8 mouse cellular contexts compared by ENCODE assay signal in genomic region chr13:56703871-56704321, GRCm38 (mm10). TPM values are rescaled to one million over a fixed set of nuclear protein-coding genes. Genes with fewer than 3 reads are reported as not detected.
DNase-seq lines count a peak whose midpoint lies in the region; ATAC-seq and TF ChIP-seq lines count a peak whose summit lies in the region.

No protein-coding gene starts in this region.

- peak overlapping the region; percentile 62 for H3K27ac ChIP-seq in heart, adult 2 months
- peak overlapping the region; percentile 99 for H3K27ac ChIP-seq in hindbrain, embryonic 16.5 days (ENCODE audit: low read depth, low read length)
- H3K27ac ChIP-seq in lung, embryonic 16.5 days (ENCODE audit: low read length): peak overlapping the region; percentile 99

- H3K4me1 ChIP-seq in heart, adult 2 months (ENCODE audit: control insufficient read depth, insufficient read depth, low read length): peaks cover 17% of the 10 kb centered on the region
- H3K4me1 ChIP-seq in hindbrain, embryonic 16.5 days (ENCODE audit: control insufficient read depth, insufficient read depth, low read depth, low read length): peaks cover 40% of the 10 kb centered on the region
- peaks cover 29% of the 10 kb centered on the region for H3K4me1 ChIP-seq in lung, embryonic 16.5 days (replicated peaks; ENCODE audit: control insufficient read depth, insufficient read depth, low read length)

- intact Hi-C loops in heart, adult 2 months (cut with DNase I): loop anchor here (5.0 kb wide), 2 partner anchors 33 to 42 kb away; no protein-coding TSS in a partner anchor
- intact Hi-C loops in heart, postnatal 25 days (cut with DNase I): loop anchor here (5.0 kb wide), 1 partner anchor 42 kb away; no protein-coding TSS in a partner anchor

- no peaks in the 10 kb centered on the region for H3K27me3 ChIP-seq in heart, adult 2 months (ENCODE audit: control insufficient read depth, insufficient read depth, low read length)
- H3K27me3 ChIP-seq in hindbrain, embryonic 16.5 days (replicated peaks; ENCODE audit: control insufficient read depth, insufficient read depth, low read length): no peaks in the 10 kb centered on the region
- no peaks in the 10 kb centered on the region for H3K27me3 ChIP-seq in lung, embryonic 16.5 days (ENCODE audit: control insufficient read depth, insufficient read depth, low read depth, low read length)
- H3K27me3 ChIP-seq in splenic B cell, adult 2 months (ENCODE audit: control insufficient read depth, insufficient read depth, low read length, poor library complexity, severe bottlenecking): no peaks in the 10 kb centered on the region

- H3K79me2 ChIP-seq in heart, adult 2 months (replicated peaks; ENCODE audit: control insufficient read depth, insufficient read depth, low read length): 0 out of 2 replicates have a peak, but pooled peaks cover 5% of the 10 kb centered on the region

- peak; percentile 43 for TF ChIP-seq EP300 in heart, adult 2 months (IDR thresholded peaks at IDR 0.05; ENCODE audit: insufficient read depth, low read depth, low read length)

- H3K4me3 ChIP-seq in heart, adult 2 months: peak overlapping the region; percentile 77
- peak overlapping the region; percentile 73 for H3K4me3 ChIP-seq in hindbrain, embryonic 16.5 days (ENCODE audit: low read length)
- H3K4me3 ChIP-seq in lung, embryonic 16.5 days (ENCODE audit: low read length): peak overlapping the region; percentile 75

- WGBS in heart, adult 2 months: 3% methylated on average over 11 of the region's 11 CpGs
- WGBS in hindbrain, embryonic 16.5 days: 0% methylated on average over 11 of the region's 11 CpGs
- WGBS in lung, embryonic 16.5 days: under 1% methylated on average over 11 of the region's 11 CpGs

- no peak for TF ChIP-seq POLR2A in heart, adult 2 months (IDR thresholded peaks at IDR 0.05; ENCODE audit: insufficient read depth, low read depth, low read length)

- TF ChIP-seq CTCF in heart, adult 2 months (IDR thresholded peaks at IDR 0.05): no peak

- peak; percentile 41; the same call in 1 of the 2 replicates for ATAC-seq in erythroblast, adult 5-6 weeks (replicated peaks; ENCODE audit: low FRiP score, poor library complexity, severe bottlenecking)
- ATAC-seq in hindbrain, embryonic 16.5 days: peak; percentile 49
- ATAC-seq in lung, embryonic 16.5 days (ENCODE audit: low read depth): peak; percentile 47

- H3K9me3 ChIP-seq in hindbrain, embryonic 16.5 days (ENCODE audit: control insufficient read depth, low read length): no peaks in the 10 kb centered on the region
- H3K9me3 ChIP-seq in lung, embryonic 16.5 days (ENCODE audit: control insufficient read depth, low read length): 0 out of 2 replicates have a peak, but pooled peaks cover 3% of the 10 kb centered on the region

- H3K36me3 ChIP-seq in heart, adult 2 months (ENCODE audit: control insufficient read depth, insufficient read depth, low read length): peaks cover 12% of the 10 kb centered on the region
- H3K36me3 ChIP-seq in hindbrain, embryonic 16.5 days (ENCODE audit: control insufficient read depth, insufficient read depth, low read length): no peaks in the 10 kb centered on the region
- H3K36me3 ChIP-seq in lung, embryonic 16.5 days (ENCODE audit: control insufficient read depth, insufficient read depth, low read length): peaks cover 5% of the 10 kb centered on the region; the same call in 1 of the 2 replicates
- H3K36me3 ChIP-seq in splenic B cell, adult 2 months (ENCODE audit: control insufficient read depth, insufficient read depth, low read length, poor library complexity, severe bottlenecking): no peaks in the 10 kb centered on the region

- peak overlapping the region; percentile 77 for H3K9ac ChIP-seq in heart, adult 2 months (ENCODE audit: low read depth, low read length)
- peak overlapping the region; percentile 96 for H3K9ac ChIP-seq in hindbrain, embryonic 16.5 days (ENCODE audit: low read depth, low read length)
- peak overlapping the region; percentile 97 for H3K9ac ChIP-seq in lung, embryonic 16.5 days (ENCODE audit: low read length)

- peak overlapping the region; percentile 83 for H3K4me2 ChIP-seq in hindbrain, embryonic 16.5 days (ENCODE audit: low read length)
- H3K4me2 ChIP-seq in lung, embryonic 16.5 days (ENCODE audit: low read depth, low read length): peak overlapping the region; percentile 84

- DNase-seq in heart, adult 2 months: peak in 1 of 2 experiments; percentile 43
- DNase-seq in heart, postnatal 25 days (ENCODE audit: low spot score): no peak
- DNase-seq in Muller cell, postnatal 12 days (ENCODE audit: inconsistent ontology term): peak; percentile 55
- peak; percentile 69 for DNase-seq in splenic B cell, adult 2 months (ENCODE audit: low read depth, low spot score)
- DNase-seq in frontal cortex, postnatal 36 days (ENCODE audit: low spot score in 2 of 2): no peak

RNA-seq across cellular contexts. Expression of gene Smad5, which starts 1.1 kb away (rescaled TPM):
- 10 to 100 TPM; 29.7 to 30.3 TPM for total RNA-seq in heart, adult 2 months (2021)
- 19.7 and 37.7 TPM in 2 replicates for polyA plus RNA-seq in heart, adult 2 months (2012; rRNA removed)
- total RNA-seq in heart, postnatal 25 days (2021): 10 to 100 TPM; 29.5 to 34.6 TPM
- total RNA-seq in erythroblast, adult 5-6 weeks (2015; ENCODE audit: low replicate concordance): 9.4 and 11.0 TPM in 2 replicates
- total RNA-seq in erythroblast, adult 5-6 weeks (2017; ENCODE audit: low replicate concordance): 2.4 and 6.7 TPM in 2 replicates
- 17.2 and 21.3 TPM in 2 replicates for polyA plus RNA-seq in hindbrain, embryonic 16.5 days (2015; fragmentation: Nextera tagmentation; extraction: Ambion mirVana)
- 33.5 and 34.8 TPM in 2 replicates for polyA plus RNA-seq in lung, embryonic 16.5 days (2015; fragmentation: Nextera tagmentation; extraction: Ambion mirVana)

RNA-seq across cellular contexts. Expression of gene Gm45623, which starts 49.7 kb away (rescaled TPM):
- total RNA-seq in heart, adult 2 months (2021): not detected
- polyA plus RNA-seq in heart, adult 2 months (2012; rRNA removed): not detected in 2 replicates
- total RNA-seq in heart, postnatal 25 days (2021): not detected
- not detected in 2 replicates for total RNA-seq in erythroblast, adult 5-6 weeks (2015; ENCODE audit: low replicate concordance)
- total RNA-seq in erythroblast, adult 5-6 weeks (2017; ENCODE audit: low replicate concordance): not detected in 2 replicates
- polyA plus RNA-seq in hindbrain, embryonic 16.5 days (2015; fragmentation: Nextera tagmentation; extraction: Ambion mirVana): 2.5 and 2.8 TPM in 2 replicates
- 2.2 and 2.4 TPM in 2 replicates for polyA plus RNA-seq in lung, embryonic 16.5 days (2015; fragmentation: Nextera tagmentation; extraction: Ambion mirVana)

Comparison
In these comparisons a context has a peak if more than half of its experiments do, and no peak if none do; other contexts are left out.
1. DNase-seq: peak in Muller cell, postnatal 12 days (single experiment) and splenic B cell, adult 2 months (single experiment); none in heart, postnatal 25 days (single experiment) and frontal cortex, postnatal 36 days (0 of 2).
2. Peak in every context shown above with its lines, with median percentiles within 50 percentile points of each other: H3K27ac ChIP-seq, H3K4me3 ChIP-seq, H3K9ac ChIP-seq and ATAC-seq.